Mouse (Mus musculus) lung, postnatal 14 days (tissue): Measurements from ENCODE around the gene Dnajc11.
A peak's percentile ranks its signal among the peaks of the same experiment; 100 is the strongest.

Source experiments
- DNase-seq: peaks from one replicate; pipeline ENCODE4 v3.0.0; 2021

Dnajc11 gene

DNA sequence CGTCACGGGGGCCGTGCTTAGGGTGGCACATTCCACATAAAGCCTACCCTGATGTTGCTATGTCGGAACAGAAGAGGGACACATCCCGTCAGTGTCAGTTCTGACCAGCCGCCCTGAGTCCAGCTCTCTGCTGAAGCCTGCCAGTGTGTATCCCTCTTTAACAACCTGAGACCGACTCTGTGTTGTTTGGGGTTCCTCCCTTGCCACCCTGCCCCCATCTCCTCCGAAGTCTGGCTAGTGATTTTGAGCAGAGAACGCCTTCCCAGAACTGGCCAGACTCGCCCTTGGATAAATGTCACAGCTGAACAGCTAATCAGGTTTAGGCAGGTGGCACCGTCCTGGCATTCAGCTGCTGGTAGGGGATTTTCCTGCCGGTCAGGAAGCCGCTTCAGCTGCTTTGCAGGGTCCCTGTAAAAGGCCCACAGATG, 77.2 kb downstream of the Dnajc11 start:
- DNase-seq: no peak

GRCm38 (mm10) chr4:152011171-152011760, 77.8 kb downstream of the Dnajc11 start:
- DNase-seq: no peak

GRCm38 (mm10) chr4:152012109-152012508, 78.6 kb downstream of the Dnajc11 start:
- DNase-seq: no peak

- no peak for DNase-seq
Observed at GRCm38 (mm10) chr4:152013036-152013813, 79.7 kb downstream of the Dnajc11 start.

DNA sequence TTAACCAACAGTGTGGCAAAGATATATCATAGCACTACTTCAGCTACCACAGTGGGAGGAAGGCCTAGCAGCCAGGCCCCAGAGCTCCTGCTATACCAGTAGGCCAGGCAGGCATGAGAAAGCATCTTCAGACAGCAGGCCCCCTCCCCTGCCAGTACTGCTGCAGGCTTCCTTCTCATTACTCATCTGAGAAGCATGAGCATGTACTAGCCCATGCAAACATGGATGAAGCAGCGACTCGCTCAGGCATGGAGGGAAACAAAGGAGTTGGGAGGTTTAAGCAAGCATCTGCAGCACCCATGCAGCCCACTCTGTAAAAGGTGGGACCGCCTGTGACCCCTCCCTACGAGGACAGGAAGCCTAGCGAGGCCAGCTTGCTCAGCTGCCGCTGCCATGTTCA, 85.6 kb downstream of the Dnajc11 start:
- DNase-seq: no peak

DNA sequence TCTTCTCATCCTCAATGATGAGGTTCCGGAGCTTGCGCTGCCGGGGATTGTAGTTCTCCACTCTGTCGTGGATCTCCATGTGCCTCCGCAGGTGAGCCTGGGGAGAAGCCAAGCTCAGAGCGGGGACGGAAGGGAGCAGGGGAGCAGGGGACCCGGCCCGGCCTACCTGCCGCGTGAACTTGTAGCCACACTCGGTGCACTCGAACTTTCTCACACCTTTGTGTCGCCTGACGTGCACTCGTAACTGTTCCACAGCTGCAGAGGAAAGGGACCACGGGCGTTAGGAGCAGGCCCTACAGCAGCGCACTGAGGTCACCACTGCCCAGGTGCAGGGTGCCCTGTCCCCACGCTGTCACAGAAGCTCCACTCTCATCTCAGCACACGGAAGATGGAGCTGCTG, 86.5 kb downstream of the Dnajc11 start:
- no peak for DNase-seq

- DNase-seq: no peak
Observed at GRCm38 (mm10) chr4:152021568-152022097, 88.1 kb downstream of the Dnajc11 start.

- no peak for DNase-seq
Observed at GRCm38 (mm10) chr4:152022506-152022905, 89.0 kb downstream of the Dnajc11 start.

DNA sequence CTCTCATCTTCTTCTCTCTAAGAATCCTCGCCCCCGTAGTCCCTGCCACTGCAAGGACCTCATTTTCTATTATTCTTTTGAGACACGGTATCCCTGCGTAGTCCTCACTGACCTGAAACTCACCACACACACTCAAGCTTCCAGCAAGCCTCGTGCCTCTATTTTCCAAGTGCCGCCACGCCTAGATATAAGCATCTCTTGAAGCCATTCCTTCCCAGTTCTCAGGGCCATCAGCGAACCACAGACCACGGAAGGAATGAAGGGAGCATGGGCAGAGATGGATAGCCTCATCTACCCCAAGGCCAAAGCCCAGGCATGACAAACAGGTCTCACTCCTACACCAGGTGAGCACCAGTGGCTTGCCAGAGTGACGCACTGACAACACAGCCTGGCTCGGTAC, 91.0 kb downstream of the Dnajc11 start:
- DNase-seq: no peak

DNA sequence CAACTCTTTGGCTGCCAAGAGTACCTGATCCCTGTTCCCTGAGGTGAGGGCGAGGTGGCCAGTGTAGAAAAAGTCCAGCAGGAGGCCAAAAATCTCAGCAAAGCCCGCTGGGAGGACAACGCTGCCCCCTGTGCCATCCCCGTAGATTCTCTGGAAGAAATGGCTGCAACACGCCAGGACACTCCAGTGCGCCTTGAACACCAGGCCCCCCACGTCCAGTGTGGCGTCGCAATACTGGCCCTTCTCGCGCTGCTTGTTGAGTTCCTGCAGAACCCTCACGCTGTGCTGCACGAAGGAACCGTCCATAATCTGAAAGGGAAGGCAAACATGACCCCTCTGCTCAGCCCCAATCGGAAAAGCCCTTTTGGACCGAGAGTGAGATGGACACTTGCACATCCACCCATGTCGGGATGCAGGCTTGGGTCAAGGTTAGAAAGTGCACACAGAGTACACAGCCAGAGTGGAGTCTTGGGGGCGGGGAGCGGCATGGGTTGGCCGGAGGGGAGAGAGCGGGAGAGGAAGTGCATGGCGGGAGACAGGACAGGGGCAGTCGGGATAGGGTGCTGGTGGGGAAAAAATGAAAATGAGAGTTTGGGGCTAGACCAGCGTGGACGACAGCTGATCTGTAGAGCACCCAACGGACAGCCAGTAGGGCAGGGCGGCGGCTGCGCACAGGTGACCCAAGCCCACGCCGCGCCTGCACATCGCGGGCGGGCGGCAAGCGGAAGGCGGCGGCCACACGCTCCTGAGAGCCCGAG, 93.4 kb downstream of the Dnajc11 start:
- peak; percentile 40 for DNase-seq

GRCm38 (mm10) chr4:152027524-152027923, 94.0 kb downstream of the Dnajc11 start, which contains the start of gene Zbtb48:
Gene Zbtb48, minus strand, starts transcription at chr4:152027671.
- peak; percentile 97 for DNase-seq

DNA sequence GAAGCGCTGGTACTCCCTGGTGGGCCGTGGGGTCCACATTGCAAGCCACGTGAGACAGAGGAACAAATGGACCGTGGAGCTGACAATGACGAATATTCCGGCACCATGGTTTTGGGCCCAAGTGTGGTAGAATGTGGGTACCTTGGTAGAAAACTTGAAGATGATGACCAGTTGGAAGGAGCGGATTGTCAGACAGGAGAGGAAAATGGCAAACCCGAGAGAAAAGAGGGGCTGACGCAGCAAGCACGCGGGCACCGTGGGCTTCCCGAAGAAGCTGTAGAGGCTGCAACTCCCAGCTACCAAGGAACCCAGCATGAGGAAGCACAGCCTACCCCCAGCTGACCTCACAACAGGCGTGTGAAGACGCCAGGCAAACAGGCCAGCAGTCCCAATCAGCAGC, 95.0 kb downstream of the Dnajc11 start:
- DNase-seq: no peak

- DNase-seq: no peak
Observed at GRCm38 (mm10) chr4:152029087-152029486, 95.6 kb downstream of the Dnajc11 start.

DNA sequence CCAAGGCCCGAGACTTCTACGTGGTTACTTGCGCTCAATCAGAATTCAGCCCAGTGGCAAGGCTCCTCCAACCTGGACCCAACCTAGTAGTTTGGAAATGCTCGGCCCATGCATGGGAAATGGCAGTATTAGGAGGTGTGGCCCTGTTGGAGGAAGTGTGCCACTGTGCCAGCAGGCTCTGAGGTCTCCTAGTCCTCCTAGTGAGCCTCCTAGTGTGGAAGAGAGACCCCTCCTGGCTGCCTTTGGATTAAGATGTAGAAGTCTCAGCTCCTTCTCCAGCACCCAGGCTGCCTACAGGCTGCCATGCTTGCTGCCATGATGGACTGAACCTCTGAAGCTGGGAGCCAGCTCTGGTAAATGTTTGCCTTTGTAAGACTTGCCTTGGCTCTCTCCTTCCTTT, 96.5 kb downstream of the Dnajc11 start:
- no peak for DNase-seq
